Mouse (Mus musculus) layer of hippocampus, postnatal 14 days (tissue): ENCODE measurements at regions not wholly inside any gene's neighbourhood (a gene's known extent, or its start where the extent isn't known, plus 50 kb on each side); places are given as distances from the start of the nearest gene placed in this dataset.
A peak's percentile ranks its signal among the peaks of the same experiment; 100 is the strongest.

Experiments used
- DNase-seq, 2 experiments: peaks; one replicate each; pipeline ENCODE4 v3.0.0; 2021 to 2022; ENCODE audit warnings: low spot score in 2 of 2, mixed read lengths in 1 of 2

GRCm38 (mm10) chr5:101163112-101163511, 317.6 kb downstream of the Gpat3 start:
- DNase-seq: no peak

- no peak for DNase-seq
These were observed 311.9 kb downstream of the Gpat3 start for GRCm38 (mm10) chr5:101157416-101157815.

GRCm38 (mm10) chr5:101146345-101146744, 300.8 kb downstream of the Gpat3 start:
- DNase-seq: no peak

GRCm38 (mm10) chr5:101124941-101125453, 279.5 kb downstream of the Gpat3 start:
- no peak for DNase-seq

- no peak for DNase-seq
These were observed 277.4 kb downstream of the Gpat3 start for GRCm38 (mm10) chr5:101122914-101123313.

GRCm38 (mm10) chr5:101120509-101121201, 275.1 kb downstream of the Gpat3 start:
- DNase-seq: no peak

- DNase-seq: no peak
These were observed 266.7 kb downstream of the Gpat3 start for GRCm38 (mm10) chr5:101112151-101112769.

GRCm38 (mm10) chr5:101111619-101112018, 266.1 kb downstream of the Gpat3 start:
- no peak for DNase-seq

- no peak for DNase-seq
These were observed 255.6 kb downstream of the Gpat3 start for GRCm38 (mm10) chr5:101100975-101101699.

- peak; percentile 16 to 25 for DNase-seq
These were observed 245.6 kb downstream of the Gpat3 start for GRCm38 (mm10) chr5:101091027-101091598.

- no peak for DNase-seq
These were observed 245.0 kb downstream of the Gpat3 start for GRCm38 (mm10) chr5:101090415-101091026.

GRCm38 (mm10) chr5:101085199-101085598, 239.7 kb downstream of the Gpat3 start:
- no peak for DNase-seq

- DNase-seq: peak; percentile 4 to 7
These were observed 237.1 kb downstream of the Gpat3 start for GRCm38 (mm10) chr5:101082611-101083010.

GRCm38 (mm10) chr5:101064308-101064707, 218.8 kb downstream of the Gpat3 start:
- DNase-seq: no peak

GRCm38 (mm10) chr5:101063254-101063653, 217.7 kb downstream of the Gpat3 start:
- no peak for DNase-seq

GRCm38 (mm10) chr5:101051591-101051990, 206.1 kb downstream of the Gpat3 start:
- DNase-seq: no peak

- no peak for DNase-seq
These were observed 195.0 kb downstream of the Gpat3 start for GRCm38 (mm10) chr5:101040488-101040887.

GRCm38 (mm10) chr5:101032968-101033367, 187.5 kb downstream of the Gpat3 start:
- DNase-seq: no peak

- no peak for DNase-seq
These were observed 186.8 kb downstream of the Gpat3 start for GRCm38 (mm10) chr5:101032147-101032900.

- DNase-seq: no peak
These were observed 179.3 kb downstream of the Gpat3 start for GRCm38 (mm10) chr5:101024796-101025195.
